Mouse (Mus musculus) mouse trophoblast stem cell (cell line): ENCODE measurements around the gene Saa2.

Source experiments
- in situ Hi-C, 2 experiments: fragments of 300-500 bp; cut with MseI, MboI; formaldehyde crosslinking; loops; 2 replicates in 1 of 2; 3 replicates in 1 of 2; pipeline ENCODE4 v1.15.1; 2025

Gene Saa2

GRCm38 (mm10) chr7:46761049-46761795, 9.6 kb downstream of the Saa2 start:
- in situ Hi-C loops: no loop called here

DNA sequence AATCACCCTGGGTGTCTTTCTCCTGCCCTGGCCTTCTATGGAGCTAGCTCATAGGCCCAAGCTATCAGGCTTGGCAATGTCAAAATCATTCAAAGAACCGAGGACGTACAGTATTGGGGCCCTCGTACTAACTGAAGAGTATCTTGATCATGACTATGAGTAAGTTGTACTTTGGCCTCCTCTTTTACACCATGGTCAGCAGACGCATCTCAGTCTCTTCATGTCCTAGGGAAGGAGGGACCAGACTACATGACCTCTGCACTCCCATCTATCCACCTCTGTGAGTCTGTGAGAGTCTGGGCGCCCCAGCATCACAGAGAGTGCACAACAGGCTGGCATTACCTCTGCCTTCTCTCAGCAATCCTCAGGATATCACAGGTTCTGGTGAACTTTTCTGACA, 11.0 kb downstream of the Saa2 start:
- in situ Hi-C loops: no loop called here

DNA sequence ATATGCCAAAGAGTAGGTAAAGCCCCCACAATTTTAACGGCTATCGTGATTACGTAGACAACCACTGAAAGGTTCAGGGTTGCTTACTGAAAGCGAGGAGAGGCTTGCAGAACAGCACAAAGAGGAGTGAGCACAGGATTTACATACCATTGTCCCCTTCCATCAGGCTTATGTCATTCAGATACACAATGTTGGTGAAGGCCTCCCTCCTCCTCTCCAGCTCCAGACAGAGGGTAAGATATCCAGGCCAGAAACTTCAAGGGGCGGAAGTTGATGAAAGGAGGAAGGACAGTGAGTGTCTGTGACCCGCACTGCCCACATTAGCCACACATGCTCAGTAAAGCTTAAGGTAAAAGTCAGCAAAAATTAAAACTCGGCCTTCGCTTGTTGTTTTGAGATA, 13.1 kb downstream of the Saa2 start:
- in situ Hi-C loops: no loop called here

GRCm38 (mm10) chr7:46767371-46767770, 15.8 kb downstream of the Saa2 start:
- in situ Hi-C loops: no loop called here

DNA sequence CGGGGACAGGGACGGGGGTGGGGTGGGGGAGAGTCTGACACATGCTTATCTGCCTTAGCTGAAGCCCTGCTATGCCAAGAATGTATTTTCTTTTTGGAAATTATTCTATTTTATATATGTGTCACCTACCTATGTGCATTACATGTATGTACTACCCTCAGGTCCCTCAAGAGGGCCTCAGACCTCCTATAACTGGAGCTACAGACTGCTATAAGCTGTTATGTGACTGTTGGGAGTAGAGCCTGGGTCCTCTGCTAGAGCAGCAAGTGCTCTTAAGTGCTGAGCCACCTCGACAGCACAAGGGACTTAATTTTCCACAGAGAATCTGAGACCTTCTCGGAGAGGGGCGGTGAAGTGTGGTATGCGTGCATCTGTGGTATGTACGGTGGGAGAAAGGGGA, 16.9 kb downstream of the Saa2 start:
- in situ Hi-C loops: no loop called here

- in situ Hi-C loops: loop anchor here in 1 of 2 experiments (5.0 kb wide), 1 partner anchor 58 kb away; the partner anchor contains the start of gene Saal1
These were observed 19.1 kb downstream of the Saa2 start for GRCm38 (mm10) chr7:46770706-46771105.

GRCm38 (mm10) chr7:46789177-46789849, 37.7 kb downstream of the Saa2 start:
- in situ Hi-C loops: no loop called here

GRCm38 (mm10) chr7:46793871-46794270, 42.3 kb downstream of the Saa2 start:
- in situ Hi-C loops: no loop called here

DNA sequence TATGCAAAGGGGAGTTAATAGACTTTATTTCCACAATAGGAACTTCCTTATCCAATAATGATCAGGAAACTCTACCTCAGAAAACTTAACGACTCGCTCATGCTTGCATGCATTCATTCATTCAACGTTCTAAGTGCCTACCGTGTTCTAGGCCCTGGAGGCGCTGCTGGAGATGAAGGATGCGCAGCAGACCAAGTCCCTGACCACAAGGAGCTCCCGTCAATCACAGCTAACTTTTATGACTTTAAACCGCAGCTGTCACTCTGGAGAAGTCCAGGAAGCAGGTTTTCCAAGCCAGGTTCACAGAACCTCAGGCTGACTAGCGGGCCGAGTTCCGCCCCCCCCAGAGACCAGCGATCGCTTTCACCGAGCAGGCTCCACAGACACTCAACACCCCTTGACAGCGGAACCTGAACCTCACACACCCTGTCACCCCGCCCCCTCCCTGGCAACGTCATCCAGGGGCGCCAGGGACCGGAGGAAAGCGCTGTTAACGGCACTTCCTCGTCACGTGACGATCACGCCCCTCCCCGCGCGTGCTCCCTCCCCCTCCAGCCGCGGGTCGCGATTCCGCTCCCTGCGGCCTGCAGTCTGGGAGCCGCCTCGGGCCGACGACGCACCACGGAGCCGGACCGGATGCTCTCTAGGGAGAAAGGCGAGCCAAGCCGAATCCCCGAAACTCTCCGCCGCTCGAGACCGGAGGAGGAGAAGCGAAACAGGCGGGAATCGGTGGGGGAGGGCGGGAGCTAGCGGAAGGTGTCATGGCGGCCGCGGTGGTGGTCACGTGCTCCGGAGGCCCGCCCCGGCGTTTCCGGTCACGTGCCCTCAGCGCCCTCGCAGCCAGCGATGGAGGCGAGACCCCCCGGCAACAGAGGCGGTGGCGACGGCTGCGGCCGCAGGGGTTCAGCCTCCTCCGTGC, 44.0 kb downstream of the Saa2 start, which contains the start of the genes Hps5 and Gtf2h1:
Hps5 (minus strand) TSS at position 778 of the 919 bp plus-strand sequence.
Gtf2h1 (plus strand) TSS at position 817 of the 919 bp plus-strand sequence.
- in situ Hi-C loops: no loop called here

GRCm38 (mm10) chr7:46796206-46796679, 44.7 kb downstream of the Saa2 start:
- in situ Hi-C loops: no loop called here

GRCm38 (mm10) chr7:46796779-46797178, 45.2 kb downstream of the Saa2 start:
- in situ Hi-C loops: no loop called here
